Mouse (Mus musculus) splenic B cell, adult 2 months (primary cell): ENCODE data around the gene Axin1.

Experiments
- DNase-seq: peaks from one replicate; pipeline ENCODE4 v3.0.0-alpha.2; 2011; ENCODE audit warnings: low read depth, low spot score
- H3K27me3 ChIP-seq: 2 replicates; pipeline ENCODE4 v1.6.1; 2012; ENCODE audit warnings: mild to moderate bottlenecking, low read length, moderate library complexity, mixed read lengths; ENCODE audit not compliant: control insufficient read depth, poor library complexity, insufficient read depth, severe bottlenecking
- H3K36me3 ChIP-seq: 2 replicates; pipeline ENCODE4 v1.6.1; 2012; ENCODE audit warnings: mild to moderate bottlenecking, low read length, moderate library complexity, mixed read lengths; ENCODE audit not compliant: control insufficient read depth, poor library complexity, insufficient read depth, severe bottlenecking

Axin1 gene

GRCm38 (mm10) chr17:26192481-26193190 is 54.1 kb downstream of the Axin1 start:
- H3K27me3 ChIP-seq, result no peaks in the 10 kb centered on the region
- H3K36me3 ChIP-seq, result peaks cover 5% of the 10 kb centered on the region
- DNase-seq, result no peak

- H3K27me3 ChIP-seq, result no peaks in the 10 kb centered on the region
- H3K36me3 ChIP-seq, result peaks cover 2% of the 10 kb centered on the region
- DNase-seq, result no peak
These were observed 60.4 kb downstream of the Axin1 start, which contains the start of gene Pdia2 for GRCm38 (mm10) chr17:26198892-26199291. TSS of gene Pdia2 (minus strand) at chr17:26199087.

GRCm38 (mm10) chr17:26200831-26201705 is 62.6 kb downstream of the Axin1 start:
- H3K36me3 ChIP-seq, result no peaks in the 10 kb centered on the region
- no peaks in the 10 kb centered on the region for H3K27me3 ChIP-seq
- DNase-seq, result peak; percentile 32

- H3K27me3 ChIP-seq, result no peaks in the 10 kb centered on the region
- no peaks in the 10 kb centered on the region for H3K36me3 ChIP-seq
- no peak for DNase-seq
These were observed 63.5 kb downstream of the Axin1 start for GRCm38 (mm10) chr17:26201998-26202397.

- Histone ChIP-seq H3K27me3 (no peaks in the 10 kb centered on the region), H3K36me3 (no peaks in the 10 kb centered on the region)
- DNase-seq, result peak; percentile 48
These were observed 64.2 kb downstream of the Axin1 start, which contains the start of gene Rgs11 for GRCm38 (mm10) chr17:26202737-26203136. TSS of gene Rgs11 (plus strand) at chr17:26202951.

GRCm38 (mm10) chr17:26203321-26203811 is 64.9 kb downstream of the Axin1 start:
- Histone ChIP-seq H3K36me3 (no peaks in the 10 kb centered on the region), H3K27me3 (no peaks in the 10 kb centered on the region)
- DNase-seq, result peak; percentile 37

GRCm38 (mm10) chr17:26204766-26205165 is 66.3 kb downstream of the Axin1 start:
- Histone ChIP-seq H3K27me3 (no peaks in the 10 kb centered on the region), H3K36me3 (no peaks in the 10 kb centered on the region)
- no peak for DNase-seq

GRCm38 (mm10) chr17:26206392-26206791 is 67.9 kb downstream of the Axin1 start:
- DNase-seq, result no peak
- Histone ChIP-seq H3K36me3 (no peaks in the 10 kb centered on the region), H3K27me3 (no peaks in the 10 kb centered on the region)

- Histone ChIP-seq H3K27me3 (no peaks in the 10 kb centered on the region), H3K36me3 (no peaks in the 10 kb centered on the region)
- DNase-seq, result no peak
These were observed 69.2 kb downstream of the Axin1 start, which contains the start of gene Arhgdig for GRCm38 (mm10) chr17:26207686-26208085. TSS of gene Arhgdig (minus strand) at chr17:26207786.

GRCm38 (mm10) chr17:26212241-26212640 is 73.8 kb downstream of the Axin1 start:
- H3K27me3 ChIP-seq, result no peaks in the 10 kb centered on the region
- no peak for DNase-seq
- H3K36me3 ChIP-seq, result no peaks in the 10 kb centered on the region

GRCm38 (mm10) chr17:26212681-26213080 is 74.2 kb downstream of the Axin1 start:
- DNase-seq, result no peak
- Histone ChIP-seq H3K36me3 (no peaks in the 10 kb centered on the region), H3K27me3 (no peaks in the 10 kb centered on the region)

- no peak for DNase-seq
- H3K36me3 ChIP-seq, result no peaks in the 10 kb centered on the region
- no peaks in the 10 kb centered on the region; the same call in 1 of the 2 replicates for H3K27me3 ChIP-seq
These were observed 83.0 kb downstream of the Axin1 start for GRCm38 (mm10) chr17:26221508-26221907.

GRCm38 (mm10) chr17:26225150-26225549 is 86.7 kb downstream of the Axin1 start:
- Histone ChIP-seq H3K36me3 (no peaks in the 10 kb centered on the region), H3K27me3 (no peaks in the 10 kb centered on the region; the same call in 1 of the 2 replicates)
- no peak for DNase-seq

- no peaks in the 10 kb centered on the region for H3K27me3 ChIP-seq
- no peaks in the 10 kb centered on the region for H3K36me3 ChIP-seq
- no peak for DNase-seq
These were observed 91.3 kb downstream of the Axin1 start for GRCm38 (mm10) chr17:26229776-26230175.

GRCm38 (mm10) chr17:26231156-26231555 is 92.7 kb downstream of the Axin1 start:
- Histone ChIP-seq H3K27me3 (no peaks in the 10 kb centered on the region), H3K36me3 (no peaks in the 10 kb centered on the region)
- DNase-seq, result no peak
